Mouse (Mus musculus) G1E (cell line): Measurements from ENCODE around the gene Kcnq2.

Source experiments
- CTCF ChIP-seq: IDR thresholded peaks from 2 replicates; pipeline ENCODE4 v1.5.1; 2012; ENCODE audit warnings: low read depth, low read length, inconsistent platforms, mixed read lengths
- GATA1 ChIP-seq: IDR thresholded peaks from 2 replicates; pipeline ENCODE4 v1.6.1; 2012; ENCODE audit warnings: borderline replicate concordance, low read length, inconsistent platforms, mixed read lengths
- GATA2 ChIP-seq: IDR thresholded peaks from 2 replicates; pipeline ENCODE4 v1.6.1; 2012; ENCODE audit warnings: low read depth, low read length, inconsistent platforms, borderline replicate concordance
- POLR2AphosphoS5 ChIP-seq: IDR thresholded peaks from 2 replicates; pipeline ENCODE4 v1.6.1; 2012; ENCODE audit warnings: low read depth, low read length, inconsistent platforms; ENCODE audit not compliant: insufficient replicate concordance
- TAL1 ChIP-seq: conservative IDR thresholded peaks from 2 replicates; pipeline ENCODE4 v1.6.1; 2012; ENCODE audit warnings: low read depth, low read length, inconsistent platforms, mixed read lengths

GRCm38 (mm10) chr2:181156248-181157121 lies 21.4 kb upstream of the Kcnq2 start, which contains the start of gene Eef1a2:
- TF ChIP-seq GATA1 (no peak), CTCF (no peak), TAL1 (no peak), GATA2 (no peak), POLR2AphosphoS5 (no peak)
